In the genomic region with DNA sequence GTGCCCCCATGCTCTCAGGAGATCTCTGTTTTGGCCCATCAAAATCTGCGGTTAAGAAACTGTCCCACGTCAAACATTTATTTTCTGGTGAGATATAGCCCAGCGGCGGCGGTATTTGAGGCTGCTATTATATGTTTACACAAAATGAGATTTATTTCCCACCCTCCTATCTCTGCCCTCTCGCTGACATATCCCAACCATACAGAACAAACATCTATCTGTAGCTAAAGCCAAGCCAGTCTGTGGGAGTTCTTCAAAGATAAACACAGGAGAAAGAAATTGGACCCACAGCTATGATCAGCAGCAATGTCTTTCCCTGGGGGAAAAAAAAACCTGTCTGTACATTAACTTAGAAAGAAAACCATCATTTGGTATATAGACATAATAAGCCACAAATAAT, we compare ENCODE assay signal across 24 mouse cellular contexts. TPM values are rescaled to one million over a fixed set of nuclear protein-coding genes. Genes with fewer than 3 reads are reported as not detected.
DNase-seq lines count a peak whose midpoint lies in the region; ATAC-seq and TF ChIP-seq lines count a peak whose summit lies in the region.
"Had no signal": no experiment of that assay in that cellular context is flagged by ENCODE, and none has a peak within 500 bp of the region (broad histone marks: within the 10 kb centered on the region; RNA-seq: fewer than 3 reads in every experiment).

No protein-coding gene starts in this region.

- peak; percentile 58 for DNase-seq in heart, embryonic 10.5 days (ENCODE audit: low spot score)
- DNase-seq in heart, adult 8-10 months (ENCODE audit: low spot score) = no peak
- no peak for DNase-seq in kidney, postnatal 14 days
- DNase-seq in lung, embryonic 14.5 days = peak; percentile 59
- no peak for DNase-seq in lung, postnatal 25 days (ENCODE audit: low spot score)
- DNase-seq in yolk sac, embryonic 10.5 days (ENCODE audit: low spot score) = peak; percentile 21
- no peak for DNase-seq in midbrain, embryonic 14.5 days
- DNase-seq: adrenal gland, adult 2 months; adrenal gland, postnatal 10 days; adrenal gland, postnatal 25 days; cerebellum, adult 11 months; cerebellum, adult 18-20 months; cerebellum, adult 8-10 months; cerebellum, adult 9-11 months; cerebellum, postnatal 14 days; cerebellum, postnatal 36 days; embryo, embryonic 11 days had no signal

- WGBS in heart, embryonic 10.5 days = 76% methylated on average over 6 of the region's 6 CpGs
- 32% methylated on average over 6 of the region's 6 CpGs for WGBS in kidney, embryonic 15.5 days
- 27% methylated on average over 6 of the region's 6 CpGs for WGBS in lung, embryonic 14.5 days
- WGBS in midbrain, embryonic 14.5 days = 85% methylated on average over 6 of the region's 6 CpGs

- H3K27me3 ChIP-seq in heart, embryonic 10.5 days (ENCODE audit: insufficient read depth, poor library complexity, severe bottlenecking) = no peaks in the 10 kb centered on the region
- no peaks in the 10 kb centered on the region for H3K27me3 ChIP-seq in kidney, embryonic 15.5 days
- no peaks in the 10 kb centered on the region for H3K27me3 ChIP-seq in lung, embryonic 14.5 days (ENCODE audit: insufficient read depth, low read length)
- H3K27me3 ChIP-seq in midbrain, embryonic 14.5 days (ENCODE audit: control insufficient read depth, insufficient read depth, low read length) = no peaks in the 10 kb centered on the region
- H3K27me3 ChIP-seq: embryonic facial prominence, embryonic 13.5 days; embryonic facial prominence, embryonic 15.5 days; forebrain, embryonic 12.5 days had no signal

- no peak overlapping the region for H3K4me3 ChIP-seq in heart, embryonic 10.5 days
- no peak overlapping the region for H3K4me3 ChIP-seq in kidney, embryonic 15.5 days (replicated peaks)
- no peak overlapping the region for H3K4me3 ChIP-seq in lung, embryonic 14.5 days (ENCODE audit: low read depth, low read length)
- H3K4me3 ChIP-seq in midbrain, embryonic 14.5 days (replicated peaks; ENCODE audit: low read depth, low read length) = no peak overlapping the region
- H3K4me3 ChIP-seq: embryonic facial prominence, embryonic 13.5 days; embryonic facial prominence, embryonic 15.5 days; erythroblast, embryonic 14.5 days; forebrain, embryonic 10.5 days; forebrain, embryonic 12.5 days had no signal

- no peaks in the 10 kb centered on the region; the same call in 1 of the 2 replicates for H3K4me1 ChIP-seq in heart, embryonic 10.5 days
- peaks cover 46% of the 10 kb centered on the region for H3K4me1 ChIP-seq in kidney, embryonic 15.5 days
- H3K4me1 ChIP-seq in lung, embryonic 14.5 days (ENCODE audit: insufficient read depth) = peaks cover 4% of the 10 kb centered on the region; the same call in 1 of the 2 replicates
- H3K4me1 ChIP-seq in midbrain, embryonic 14.5 days (ENCODE audit: control insufficient read depth, insufficient read depth, low read length) = no peaks in the 10 kb centered on the region
- H3K4me1 ChIP-seq: embryonic facial prominence, embryonic 13.5 days; embryonic facial prominence, embryonic 15.5 days; forebrain, embryonic 10.5 days; forebrain, embryonic 12.5 days had no signal

- H3K9me3 ChIP-seq in heart, embryonic 10.5 days = no peaks in the 10 kb centered on the region
- H3K9me3 ChIP-seq in kidney, embryonic 15.5 days (replicated peaks) = no peaks in the 10 kb centered on the region
- H3K9me3 ChIP-seq in lung, embryonic 14.5 days (ENCODE audit: low read depth, low read length) = no peaks in the 10 kb centered on the region
- no peaks in the 10 kb centered on the region for H3K9me3 ChIP-seq in midbrain, embryonic 14.5 days (ENCODE audit: control insufficient read depth, low read length)
- H3K9me3 ChIP-seq: embryonic facial prominence, embryonic 13.5 days; embryonic facial prominence, embryonic 15.5 days; forebrain, embryonic 10.5 days; forebrain, embryonic 12.5 days had no signal

- no peak overlapping the region for H3K4me2 ChIP-seq in kidney, embryonic 15.5 days
- H3K4me2 ChIP-seq in lung, embryonic 14.5 days = no peak overlapping the region
- H3K4me2 ChIP-seq in midbrain, embryonic 14.5 days (ENCODE audit: low read length) = no peak overlapping the region
- H3K4me2 ChIP-seq: embryonic facial prominence, embryonic 13.5 days; embryonic facial prominence, embryonic 15.5 days; forebrain, embryonic 12.5 days had no signal

- H3K9ac ChIP-seq in kidney, embryonic 15.5 days = no peak overlapping the region
- no peak overlapping the region for H3K9ac ChIP-seq in lung, embryonic 14.5 days
- H3K9ac ChIP-seq in midbrain, embryonic 14.5 days (replicated peaks; ENCODE audit: low read length) = no peak overlapping the region
- H3K9ac ChIP-seq: embryonic facial prominence, embryonic 13.5 days; embryonic facial prominence, embryonic 15.5 days; forebrain, embryonic 12.5 days had no signal

- H3K27ac ChIP-seq in heart, embryonic 10.5 days = no peak overlapping the region
- peak overlapping the region; percentile 61; the same call in 1 of the 2 replicates for H3K27ac ChIP-seq in kidney, embryonic 15.5 days
- no peak overlapping the region for H3K27ac ChIP-seq in lung, embryonic 14.5 days (ENCODE audit: low read depth)
- no peak overlapping the region for H3K27ac ChIP-seq in midbrain, embryonic 14.5 days (replicated peaks; ENCODE audit: low read depth, low read length)
- H3K27ac ChIP-seq: embryonic facial prominence, embryonic 13.5 days; embryonic facial prominence, embryonic 15.5 days; forebrain, embryonic 10.5 days; forebrain, embryonic 12.5 days had no signal

- no peaks in the 10 kb centered on the region for H3K36me3 ChIP-seq in heart, embryonic 10.5 days
- no peaks in the 10 kb centered on the region for H3K36me3 ChIP-seq in kidney, embryonic 15.5 days
- no peaks in the 10 kb centered on the region for H3K36me3 ChIP-seq in lung, embryonic 14.5 days (ENCODE audit: insufficient read depth)
- no peaks in the 10 kb centered on the region for H3K36me3 ChIP-seq in midbrain, embryonic 14.5 days (ENCODE audit: control insufficient read depth, insufficient read depth, low read length)
- H3K36me3 ChIP-seq: embryonic facial prominence, embryonic 13.5 days; embryonic facial prominence, embryonic 15.5 days; forebrain, embryonic 10.5 days; forebrain, embryonic 12.5 days had no signal

- peak; percentile 59 for ATAC-seq in kidney, embryonic 15.5 days (replicated peaks; ENCODE audit: low FRiP score)
- ATAC-seq in lung, embryonic 14.5 days (ENCODE audit: insufficient read depth) = peak; percentile 56; the same call in 1 of the 2 replicates
- no peak for ATAC-seq in midbrain, embryonic 14.5 days (ENCODE audit: low FRiP score, low TSS enrichment)
- ATAC-seq: forebrain, embryonic 14.5 days had no signal

- no peak for TF ChIP-seq CTCF in lung, embryonic 14.5 days (IDR thresholded peaks at IDR 0.05; ENCODE audit: low read depth)

RNA-seq across cellular contexts. Expression of a gene that starts 15.3 kb away (rescaled TPM):
- polyA plus RNA-seq in heart, embryonic 10.5 days (2016; fragmentation: Nextera tagmentation; extraction: Ambion mirVana) = 48.6 and 49.5 TPM in 2 replicates
- total RNA-seq in heart, adult 8-10 months (2022) = 10 to 100 TPM; 26.4 to 32.0 (median 27.2) TPM
- polyA plus RNA-seq in kidney, embryonic 15.5 days (2015; fragmentation: Nextera tagmentation; extraction: Ambion mirVana) = 39.1 and 41.5 TPM in 2 replicates
- polyA plus RNA-seq in lung, embryonic 14.5 days (2014; fragmentation: Nextera tagmentation; extraction: Ambion mirVana) = 47.9 and 55.7 TPM in 2 replicates
- 32.8 and 38.0 TPM in 2 replicates for polyA plus RNA-seq in midbrain, embryonic 14.5 days (2014; fragmentation: Nextera tagmentation; extraction: Ambion mirVana)

Comparison
In these comparisons a context has a peak if more than half of its experiments do, and no peak if none do; other contexts are left out.
1. DNase-seq: peak in heart, embryonic 10.5 days (single experiment), lung, embryonic 14.5 days (single experiment) and yolk sac, embryonic 10.5 days (single experiment); none in heart, adult 8-10 months (single experiment), kidney, postnatal 14 days (single experiment), lung, postnatal 25 days (single experiment) and midbrain, embryonic 14.5 days (single experiment).